Mouse (Mus musculus) heart, postnatal 0 days (tissue): Measurements from ENCODE around the gene Atp6v0a2.

Experiments used
- CTCF ChIP-seq: IDR thresholded peaks from 2 replicates; pipeline ENCODE4 v1.5.1; 2016; ENCODE audit warnings: antibody characterized with exemption, control low read depth, low read depth
- EP300 ChIP-seq: IDR thresholded peaks from 2 replicates; pipeline ENCODE4 v1.6.1; 2016; ENCODE audit warnings: antibody characterized with exemption, low read depth

GRCm38 (mm10) chr5:124604296-124604695, 24.1 kb upstream of the Atp6v0a2 start:
- no peak for TF ChIP-seq CTCF
- no peak for TF ChIP-seq EP300
